Mouse (Mus musculus) heart, embryonic 13.5 days (tissue): ENCODE data around the gene Cyp51. TPM values are rescaled to one million over a fixed set of nuclear protein-coding genes. Genes with fewer than 3 reads are reported as not detected.
"Not testable (repeated sequence)": the region's sequence is repeated elsewhere in the genome, so short reads cannot be mapped to it uniquely, and the experiment has no call there.

Experiments
- ATAC-seq: fragments of 200-750 bp; cut with Nextera tagmentation; 2 replicates; pipeline ENCODE4 v1.8.0; 2017; ENCODE audit warnings: moderate TSS enrichment; ENCODE audit not compliant: insufficient number of reproducible peaks, low FRiP score, low TSS enrichment; ENCODE audit errors: extremely low read depth
- H3K27ac ChIP-seq: fragments of 300-500 bp; sonication (generic); replicated peaks from 2 replicates; pipeline ENCODE4 v1.5.1; 2015; ENCODE audit warnings: moderate library complexity, mild to moderate bottlenecking, inconsistent platforms
- H3K27me3 ChIP-seq: fragments of 300-500 bp; sonication (generic); replicated peaks from 2 replicates; pipeline ENCODE4 v1.6.1; 2015; ENCODE audit warnings: mild to moderate bottlenecking, inconsistent platforms
- H3K36me3 ChIP-seq: fragments of 300-500 bp; sonication (generic); 2 replicates; pipeline ENCODE4 v1.6.1; 2015; ENCODE audit warnings: mild to moderate bottlenecking, inconsistent platforms
- H3K4me1 ChIP-seq: fragments of 300-500 bp; sonication (generic); 2 replicates; pipeline ENCODE4 v1.6.1; 2015; ENCODE audit warnings: inconsistent platforms
- H3K4me2 ChIP-seq: fragments of 300-500 bp; sonication (generic); 2 replicates; pipeline ENCODE4 v1.6.1; 2015; ENCODE audit warnings: inconsistent platforms, mild to moderate bottlenecking, moderate library complexity
- H3K4me3 ChIP-seq: fragments of 300-500 bp; sonication (generic); 2 replicates; pipeline ENCODE4 v1.5.1; 2015; ENCODE audit warnings: moderate library complexity, mild to moderate bottlenecking, inconsistent platforms
- H3K9ac ChIP-seq: fragments of 300-500 bp; sonication (generic); 2 replicates; pipeline ENCODE4 v1.6.1; 2015; ENCODE audit warnings: inconsistent platforms, mild to moderate bottlenecking, moderate library complexity
- H3K9me3 ChIP-seq: fragments of 300-500 bp; sonication (generic); 2 replicates; pipeline ENCODE4 v1.6.1; 2016; ENCODE audit warnings: inconsistent platforms
- WGBS: fragments of 180-500 bp; shearing (Covaris S2); methylation state at CpG from one replicate; pipeline ENCODE4 v1.1.7; 2015; ENCODE audit warnings: mixed read lengths; 5-methylcytosine and 5-hydroxymethylcytosine counted together
- polyA plus RNA-seq: library from polyadenylated mRNA; unstranded; fragments of >200 nt; fragmentation: Nextera tagmentation; extraction: Ambion mirVana; gene quantifications from 2 replicates; pipeline ENCODE4 v1.2.1, GENCODE M21; 2015

The Cyp51 gene
- polyA plus RNA-seq, result 32.8 and 33.1 TPM in 2 replicates

DNA sequence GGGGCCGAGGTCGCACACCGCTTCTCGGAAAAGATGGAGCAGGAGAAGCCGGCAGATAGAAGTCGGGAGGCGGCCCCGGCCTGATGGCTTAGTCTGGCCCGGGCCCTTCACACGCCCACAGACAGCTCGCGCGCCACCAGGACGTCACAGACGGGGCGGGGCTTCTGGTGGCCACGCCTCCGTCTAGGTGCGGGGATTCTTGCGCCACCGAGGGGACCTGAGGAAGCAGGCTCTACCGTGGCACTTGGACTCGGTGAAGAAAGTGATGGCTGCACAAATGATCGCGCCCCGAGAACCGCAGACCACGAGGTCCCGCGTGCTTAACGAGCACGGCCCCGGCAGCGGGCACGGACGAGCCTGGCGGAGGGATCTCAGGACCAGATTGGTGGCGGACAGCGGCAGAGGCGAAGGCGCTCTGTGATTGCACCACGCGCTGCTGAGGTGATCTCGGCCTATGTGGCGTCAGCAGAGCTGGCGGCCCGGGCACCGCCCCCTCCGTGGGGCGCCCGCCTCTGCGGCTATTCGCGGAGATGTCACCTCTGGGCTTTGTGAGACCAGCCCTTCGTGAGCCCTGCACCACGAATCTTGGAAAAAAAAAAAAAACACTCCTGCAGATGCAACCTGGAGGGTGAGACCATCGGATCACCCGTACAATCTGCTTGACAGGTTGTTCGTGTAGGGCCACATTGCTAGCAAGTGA lies at the start of gene Cyp51:
Gene Cyp51 (minus strand): TSS at position 406 of the 700 bp plus-strand sequence.
- Histone ChIP-seq H3K4me1 (peaks cover 19% of the 10 kb centered on the region), H3K4me3 (peak within 1 kb of the TSS; percentile 94), H3K36me3 (peaks cover 31% of the 10 kb centered on the region), H3K9me3 (no peaks in the 10 kb centered on the region), H3K27ac (peak within 1 kb of the TSS; percentile 96), H3K27me3 (no peaks in the 10 kb centered on the region), H3K4me2 (peak within 1 kb of the TSS; percentile 84), H3K9ac (peak within 1 kb of the TSS; percentile 93)
- ATAC-seq, result peak; percentile 96
- under 1% methylated on average over 59 of the region's 59 CpGs for WGBS

DNA sequence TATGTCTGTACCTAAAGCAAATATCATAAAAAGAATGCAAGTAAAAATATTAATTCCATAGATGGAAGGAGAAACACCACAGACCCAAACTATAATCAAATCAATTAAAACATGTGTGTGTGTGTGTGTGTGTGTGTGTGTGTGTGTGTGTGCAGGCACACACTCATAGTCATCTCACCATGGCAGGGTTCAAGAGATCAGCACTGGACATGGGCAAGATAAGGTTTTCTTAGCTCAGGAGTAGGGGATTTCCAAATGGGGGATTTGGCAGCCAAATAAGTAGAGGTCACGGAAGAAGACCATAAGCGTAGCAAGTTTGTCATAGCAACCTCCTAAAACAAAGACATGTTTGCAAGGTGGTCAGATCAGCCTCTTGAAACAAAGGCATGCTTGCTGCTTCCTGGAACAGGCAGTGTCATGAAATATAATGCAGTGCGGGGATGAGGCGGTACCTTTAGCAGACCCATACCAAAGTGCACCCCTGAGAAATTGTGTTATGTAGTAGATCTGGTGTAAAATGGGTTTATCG lies 8.1 kb upstream of the Cyp51 start:
- no peak overlapping the region for H3K27ac ChIP-seq
- H3K36me3 ChIP-seq, result no peaks in the 10 kb centered on the region
- no peak overlapping the region for H3K4me2 ChIP-seq
- H3K9ac ChIP-seq, result no peak overlapping the region
- no peak for ATAC-seq
- WGBS, result 85% methylated on average over 5 of the region's 5 CpGs
- H3K4me3 ChIP-seq, result no peak overlapping the region
- H3K27me3 ChIP-seq, result no peaks in the 10 kb centered on the region
- H3K4me1 ChIP-seq, result no peaks in the 10 kb centered on the region
- no peaks in the 10 kb centered on the region for H3K9me3 ChIP-seq

DNA sequence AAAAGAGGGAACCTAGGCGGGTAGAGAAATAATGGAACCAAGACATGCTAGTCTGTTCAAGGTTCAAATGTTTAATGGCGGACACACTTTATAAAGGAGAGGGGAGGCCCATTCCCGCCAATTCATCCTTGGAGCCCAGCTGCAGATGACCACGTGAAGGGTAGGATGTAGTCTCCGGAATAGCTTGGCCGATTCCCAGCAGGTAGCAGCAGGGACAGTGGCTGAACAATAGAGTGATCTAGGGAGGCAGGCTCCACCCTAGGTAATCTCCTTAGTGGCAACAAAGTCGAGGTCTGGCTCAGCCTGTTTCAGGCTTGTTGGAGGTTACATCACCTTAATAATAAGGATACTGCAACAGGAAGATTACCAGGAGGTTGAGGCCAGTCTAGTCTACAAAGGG lies 2.5 kb upstream of the Cyp51 start:
- H3K4me2 ChIP-seq, H3K36me3 ChIP-seq, H3K27ac ChIP-seq, H3K9ac ChIP-seq, H3K4me3 ChIP-seq, H3K9me3 ChIP-seq, H3K27me3 ChIP-seq, ATAC-seq: not testable (repeated sequence)
- H3K4me1 ChIP-seq, result peaks cover 19% of the 10 kb centered on the region
- 67% methylated on average over 7 of the region's 7 CpGs for WGBS

DNA sequence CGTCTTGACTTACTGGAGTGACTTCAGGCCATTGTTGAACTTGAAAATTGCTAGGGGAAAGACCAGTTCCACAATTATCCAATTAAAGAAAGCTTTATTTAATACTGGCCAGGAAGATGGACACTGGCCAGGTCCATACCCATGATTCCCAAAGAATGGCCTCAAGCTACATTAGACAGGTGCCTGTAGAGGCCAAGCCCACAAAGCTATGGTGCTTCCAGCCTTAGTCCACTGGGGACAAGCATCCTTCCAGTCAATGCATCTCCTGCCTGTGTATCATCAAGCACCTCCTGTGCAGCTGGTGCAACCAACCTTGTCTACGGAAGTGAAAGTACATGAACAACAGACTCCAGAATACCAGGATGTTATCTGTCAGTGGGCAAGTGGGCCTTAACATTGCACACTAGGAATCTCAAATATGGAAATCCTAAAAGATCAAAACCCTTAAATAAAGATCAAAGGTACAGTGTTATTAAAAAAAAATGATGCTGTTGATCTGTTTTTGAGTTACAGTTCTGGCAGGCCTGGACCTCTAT lies 1.2 kb upstream of the Cyp51 start:
- peaks cover 19% of the 10 kb centered on the region for H3K4me1 ChIP-seq
- H3K36me3 ChIP-seq, result peaks cover 20% of the 10 kb centered on the region
- no peak overlapping the region for H3K27ac ChIP-seq
- no peaks in the 10 kb centered on the region for H3K27me3 ChIP-seq
- H3K9me3 ChIP-seq, result no peaks in the 10 kb centered on the region
- 86% methylated on average over 2 of the region's 2 CpGs for WGBS
- H3K4me3 ChIP-seq, result no peak overlapping the region
- no peak for ATAC-seq
- H3K4me2 ChIP-seq, result no peak overlapping the region
- H3K9ac ChIP-seq, result no peak overlapping the region

DNA sequence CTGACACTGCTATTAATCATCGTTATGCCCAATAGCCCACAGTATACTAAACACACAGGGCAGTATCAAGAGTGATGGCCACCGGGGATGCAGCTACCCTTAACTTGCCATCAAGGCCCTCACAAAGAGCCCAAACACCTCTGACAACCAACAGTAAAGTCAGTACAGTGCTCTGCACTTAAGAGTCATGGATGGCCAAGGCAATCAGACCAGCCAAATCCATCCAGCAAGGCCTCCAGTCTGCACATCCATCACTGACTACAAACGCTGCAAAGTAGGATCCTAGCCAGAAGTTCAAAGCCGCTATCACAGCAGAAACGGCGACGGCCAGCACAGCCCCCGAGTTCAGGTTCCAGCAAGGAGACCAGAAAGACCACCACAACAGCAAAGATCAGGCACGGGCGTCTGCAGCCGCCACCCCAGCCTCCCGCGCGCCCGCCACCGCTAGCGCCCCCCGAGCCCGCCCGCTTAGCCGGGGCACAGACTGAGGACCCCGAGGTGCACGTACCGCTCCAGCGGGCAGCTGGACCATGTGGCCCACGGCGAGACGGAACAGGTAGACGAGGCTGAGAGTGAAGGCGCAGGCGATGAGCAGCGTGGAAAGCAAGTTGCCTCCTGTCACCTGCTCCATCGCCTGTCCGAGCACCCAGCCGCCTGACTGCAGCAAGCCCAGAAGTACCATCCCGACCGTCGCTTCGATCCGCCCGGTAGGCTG lies 763 bp downstream of the Cyp51 start:
- Histone ChIP-seq H3K4me3 (peak overlapping the region; percentile 94), H3K27me3 (no peaks in the 10 kb centered on the region), H3K9ac (peak overlapping the region; percentile 93), H3K4me1 (peaks cover 19% of the 10 kb centered on the region), H3K9me3 (no peaks in the 10 kb centered on the region), H3K4me2 (peak overlapping the region; percentile 84), H3K36me3 (peaks cover 38% of the 10 kb centered on the region), H3K27ac (peak overlapping the region; percentile 96)
- 1% methylated on average over 41 of the region's 41 CpGs for WGBS
- peak; percentile 29 for ATAC-seq

DNA sequence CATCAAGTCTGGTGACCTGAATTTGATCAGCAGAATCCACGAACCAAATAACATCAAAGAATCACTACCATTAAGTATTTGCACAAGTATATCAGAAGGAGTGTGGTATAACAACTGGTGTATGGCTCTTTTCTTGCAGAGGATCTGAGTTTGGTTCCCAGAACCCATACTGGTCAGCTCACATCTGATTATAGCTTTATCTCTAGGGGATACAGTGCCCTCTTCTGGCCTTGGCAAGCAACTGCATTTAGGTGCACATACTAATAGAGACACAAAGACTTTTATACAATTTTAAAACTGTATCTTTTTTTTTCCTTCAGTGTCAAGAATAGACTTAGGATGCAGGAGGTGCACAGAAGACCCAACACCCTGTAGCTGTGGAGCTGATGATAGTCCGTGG lies 2.8 kb downstream of the Cyp51 start:
- Histone ChIP-seq H3K36me3 (peaks cover 54% of the 10 kb centered on the region), H3K4me1 (peaks cover 19% of the 10 kb centered on the region), H3K9me3 (no peaks in the 10 kb centered on the region), H3K4me3 (no peak overlapping the region), H3K27me3 (no peaks in the 10 kb centered on the region), H3K9ac (no peak overlapping the region), H3K27ac (no peak overlapping the region), H3K4me2 (no peak overlapping the region)
- 90% methylated on average over 2 of the region's 2 CpGs for WGBS
- no peak for ATAC-seq

DNA sequence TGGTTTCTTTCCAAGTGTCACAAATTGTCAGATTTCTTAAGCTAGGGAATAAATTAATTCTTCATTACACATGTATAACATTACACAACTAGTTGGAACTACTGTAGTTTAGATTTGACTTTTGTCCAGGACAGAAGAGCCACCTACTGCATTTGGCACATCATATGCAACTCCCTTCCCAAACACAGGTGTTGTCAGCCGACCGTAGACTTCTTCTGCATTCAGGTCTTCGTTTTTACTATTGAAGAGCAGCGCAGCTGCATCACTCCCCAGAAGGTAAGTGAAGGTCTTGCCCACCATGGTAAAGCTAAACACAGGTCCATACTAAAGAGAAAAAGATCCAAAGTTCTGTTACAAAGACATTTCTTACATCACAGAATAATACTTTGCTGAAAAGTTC lies 3.5 kb downstream of the Cyp51 start:
- Histone ChIP-seq H3K36me3 (peaks cover 54% of the 10 kb centered on the region), H3K27me3 (no peaks in the 10 kb centered on the region), H3K9me3 (no peaks in the 10 kb centered on the region), H3K27ac (no peak overlapping the region), H3K4me1 (peaks cover 19% of the 10 kb centered on the region), H3K4me2 (no peak overlapping the region), H3K4me3 (no peak overlapping the region), H3K9ac (no peak overlapping the region)
- WGBS, result 88% methylated on average over 4 of the region's 4 CpGs
- no peak for ATAC-seq

DNA sequence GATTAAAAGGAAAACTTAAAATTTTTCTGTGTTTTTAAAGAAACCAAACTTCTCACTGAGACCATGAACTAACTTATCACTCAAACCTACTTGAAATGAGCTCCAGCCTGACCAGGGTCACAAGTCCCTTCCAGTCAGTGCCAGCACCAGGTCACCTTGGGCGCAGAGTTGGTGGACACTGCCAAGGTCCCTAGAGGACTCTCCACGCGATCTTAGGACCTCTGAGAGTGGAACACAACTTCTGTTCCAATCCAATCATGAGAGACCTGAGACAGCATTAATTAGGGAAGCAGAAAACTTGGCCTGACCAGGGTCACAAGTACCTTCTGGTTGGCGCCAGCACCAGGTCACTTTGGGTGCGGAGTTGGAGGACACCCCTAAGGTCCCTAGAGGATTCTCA lies 10.1 kb downstream of the Cyp51 start:
- no peak for ATAC-seq
- H3K9me3 ChIP-seq, result no peaks in the 10 kb centered on the region
- no peaks in the 10 kb centered on the region for H3K27me3 ChIP-seq
- H3K36me3 ChIP-seq, result peaks cover 80% of the 10 kb centered on the region
- no peak overlapping the region for H3K27ac ChIP-seq
- H3K4me2 ChIP-seq, result no peak overlapping the region
- H3K9ac ChIP-seq, result no peak overlapping the region
- peaks cover 4% of the 10 kb centered on the region; the same call in 1 of the 2 replicates for H3K4me1 ChIP-seq
- no peak overlapping the region for H3K4me3 ChIP-seq
- WGBS, result 92% methylated on average over 5 of the region's 5 CpGs

DNA sequence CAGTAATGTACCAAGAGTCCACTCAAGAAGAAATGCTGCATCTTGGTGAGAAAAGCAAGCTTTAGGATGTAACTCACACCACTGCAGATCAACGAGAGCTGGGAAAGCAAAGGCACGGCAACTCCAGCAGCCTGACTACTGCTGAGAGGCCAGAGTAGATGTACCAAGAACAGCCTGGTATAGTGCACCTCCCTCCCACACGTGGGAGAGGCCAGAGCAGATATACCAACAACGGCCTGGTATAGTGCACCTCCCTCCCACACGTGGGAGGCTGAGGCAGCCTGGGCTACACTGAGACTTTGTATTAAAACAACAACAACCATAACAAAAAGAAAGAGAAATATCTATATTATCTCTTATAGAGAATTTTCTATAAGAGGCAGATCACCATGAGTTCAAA lies 16.4 kb downstream of the Cyp51 start:
- 88% methylated on average over 5 of the region's 5 CpGs for WGBS
- Histone ChIP-seq H3K36me3 (peaks cover 94% of the 10 kb centered on the region), H3K4me2 (no peak overlapping the region)

DNA sequence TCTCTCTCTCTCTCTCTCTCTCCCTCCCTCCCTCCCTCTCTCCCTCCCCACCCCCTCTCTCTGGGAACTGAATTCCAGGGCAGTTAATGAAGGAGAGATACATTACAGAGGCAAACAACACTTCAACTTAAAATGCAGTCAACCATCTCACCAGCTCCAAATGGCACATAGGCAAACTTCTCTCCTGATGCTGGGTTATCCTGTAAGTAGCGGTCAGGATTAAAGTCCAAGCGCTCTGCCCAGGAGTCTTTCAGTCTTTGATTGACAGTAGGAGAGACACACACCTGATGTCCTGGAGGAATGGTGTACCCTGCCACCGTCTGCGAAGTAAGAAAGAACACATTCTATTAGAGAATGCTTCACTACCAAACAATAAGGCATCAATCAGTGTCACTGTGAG lies 18.2 kb downstream of the Cyp51 start:
- WGBS, result 88% methylated on average over 4 of the region's 4 CpGs
- no peaks in the 10 kb centered on the region for H3K27me3 ChIP-seq
- H3K27ac ChIP-seq, result no peak overlapping the region
- no peaks in the 10 kb centered on the region for H3K4me1 ChIP-seq
- no peak for ATAC-seq
- H3K9ac ChIP-seq, result no peak overlapping the region
- no peaks in the 10 kb centered on the region for H3K9me3 ChIP-seq
- no peak overlapping the region for H3K4me2 ChIP-seq
- peaks cover 94% of the 10 kb centered on the region for H3K36me3 ChIP-seq
- H3K4me3 ChIP-seq, result no peak overlapping the region

More for the DNA sequence above, 16.4 kb downstream of the Cyp51 start:
- Histone ChIP-seq H3K27ac (no peak overlapping the region), H3K27me3 (no peaks in the 10 kb centered on the region), H3K9ac (no peak overlapping the region), H3K4me1 (peaks cover under 1% of the 10 kb centered on the region; the same call in 1 of the 2 replicates), H3K4me3 (no peak overlapping the region), H3K9me3 (no peaks in the 10 kb centered on the region)
- ATAC-seq, result no peak

DNA sequence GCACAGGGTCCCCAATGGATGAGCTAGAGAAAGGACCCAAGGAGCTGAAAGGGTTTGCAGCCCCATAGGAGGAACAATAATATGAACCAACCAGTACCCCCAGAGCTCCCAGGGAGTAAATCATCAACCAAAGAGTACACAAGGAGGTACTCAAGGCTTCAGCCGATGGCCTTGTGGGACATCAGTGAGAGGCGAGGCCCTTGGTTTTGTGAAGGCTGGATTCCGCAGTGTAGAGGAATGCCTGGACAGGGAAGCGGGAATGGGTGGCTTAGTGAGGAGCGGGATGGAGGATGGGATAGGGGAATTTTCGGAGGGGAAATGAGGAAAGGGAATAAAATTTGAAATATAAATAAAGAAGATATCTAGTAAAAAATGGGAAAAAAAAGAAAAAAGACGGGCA lies 19.6 kb downstream of the Cyp51 start:
- Histone ChIP-seq H3K27me3 (no peaks in the 10 kb centered on the region), H3K36me3 (peaks cover 95% of the 10 kb centered on the region), H3K27ac (no peak overlapping the region), H3K4me2 (no peak overlapping the region), H3K9ac (no peak overlapping the region), H3K4me1 (no peaks in the 10 kb centered on the region), H3K9me3 (no peaks in the 10 kb centered on the region), H3K4me3 (no peak overlapping the region)
- WGBS, result 93% methylated on average over 7 of the region's 7 CpGs
- no peak for ATAC-seq
